Mouse (Mus musculus) lung, postnatal 0 days (tissue): ENCODE data around the gene Derl2. TPM values are rescaled to one million over a fixed set of nuclear protein-coding genes. Genes with fewer than 3 reads are reported as not detected.

Source experiments
- ATAC-seq: fragments of 200-750 bp; cut with Nextera tagmentation; 2 replicates; pipeline ENCODE4 v1.8.0; 2017; ENCODE audit warnings: moderate library complexity
- DNase-seq: peaks from one replicate; pipeline ENCODE4 v3.0.0-alpha.2; 2016; ENCODE audit warnings: low spot score
- H3K27ac ChIP-seq: fragments of 300-500 bp; sonication (generic); 2 replicates; pipeline ENCODE4 v1.5.1; 2014; ENCODE audit warnings: antibody characterized with exemption, mild to moderate bottlenecking, low read length, mixed read lengths
- H3K27me3 ChIP-seq: fragments of 300-500 bp; sonication (generic); replicated peaks from 2 replicates; pipeline ENCODE4 v1.6.1; 2014; ENCODE audit warnings: low read length, mixed read lengths; ENCODE audit not compliant: insufficient read depth
- H3K36me3 ChIP-seq: fragments of 300-500 bp; sonication (generic); 2 replicates; pipeline ENCODE4 v1.6.1; 2014; ENCODE audit warnings: low read length, mixed read lengths; ENCODE audit not compliant: insufficient read depth
- H3K4me1 ChIP-seq: fragments of 300-500 bp; sonication (generic); 2 replicates; pipeline ENCODE4 v1.6.1; 2014; ENCODE audit warnings: antibody characterized with exemption, low read depth, low read length, mixed read lengths; ENCODE audit not compliant: insufficient read depth
- H3K4me2 ChIP-seq: fragments of 300-500 bp; sonication (generic); replicated peaks from 2 replicates; pipeline ENCODE4 v1.6.1; 2014; ENCODE audit warnings: low read depth, mild to moderate bottlenecking, low read length, moderate library complexity, mixed read lengths
- H3K4me3 ChIP-seq: fragments of 300-500 bp; sonication (generic); 2 replicates; pipeline ENCODE4 v1.5.1; 2014; ENCODE audit warnings: low read depth, low read length
- H3K9ac ChIP-seq: fragments of 300-500 bp; sonication (generic); replicated peaks from 2 replicates; pipeline ENCODE4 v1.6.1; 2014; ENCODE audit warnings: low read depth, mild to moderate bottlenecking
- H3K9me3 ChIP-seq: fragments of 300-500 bp; sonication (generic); 2 replicates; pipeline ENCODE4 v1.6.1; 2016; ENCODE audit warnings: low read length, mixed read lengths
- CTCF ChIP-seq: IDR thresholded peaks from 2 replicates; pipeline ENCODE4 v1.5.1; 2016; ENCODE audit warnings: antibody characterized with exemption, mild to moderate bottlenecking
- EP300 ChIP-seq: IDR thresholded peaks from 2 replicates; pipeline ENCODE4 v1.6.1; 2016; ENCODE audit warnings: antibody characterized with exemption, mild to moderate bottlenecking, control low read depth
- WGBS: fragments of 180-500 bp; shearing (Covaris S2); extraction: QIAGEN DNeasy Blood & Tissue Kit; methylation state at CpG from one replicate; pipeline ENCODE4 v1.1.7; 2014; 5-methylcytosine and 5-hydroxymethylcytosine counted together
- polyA plus RNA-seq: library from polyadenylated mRNA; unstranded; fragments of >200 nt; fragmentation: Nextera tagmentation; extraction: Ambion mirVana; gene quantifications from 2 replicates; pipeline ENCODE4 v1.2.1, GENCODE M21; 2015

Derl2 gene
- 63.4 and 70.7 TPM in 2 replicates for polyA plus RNA-seq

DNA sequence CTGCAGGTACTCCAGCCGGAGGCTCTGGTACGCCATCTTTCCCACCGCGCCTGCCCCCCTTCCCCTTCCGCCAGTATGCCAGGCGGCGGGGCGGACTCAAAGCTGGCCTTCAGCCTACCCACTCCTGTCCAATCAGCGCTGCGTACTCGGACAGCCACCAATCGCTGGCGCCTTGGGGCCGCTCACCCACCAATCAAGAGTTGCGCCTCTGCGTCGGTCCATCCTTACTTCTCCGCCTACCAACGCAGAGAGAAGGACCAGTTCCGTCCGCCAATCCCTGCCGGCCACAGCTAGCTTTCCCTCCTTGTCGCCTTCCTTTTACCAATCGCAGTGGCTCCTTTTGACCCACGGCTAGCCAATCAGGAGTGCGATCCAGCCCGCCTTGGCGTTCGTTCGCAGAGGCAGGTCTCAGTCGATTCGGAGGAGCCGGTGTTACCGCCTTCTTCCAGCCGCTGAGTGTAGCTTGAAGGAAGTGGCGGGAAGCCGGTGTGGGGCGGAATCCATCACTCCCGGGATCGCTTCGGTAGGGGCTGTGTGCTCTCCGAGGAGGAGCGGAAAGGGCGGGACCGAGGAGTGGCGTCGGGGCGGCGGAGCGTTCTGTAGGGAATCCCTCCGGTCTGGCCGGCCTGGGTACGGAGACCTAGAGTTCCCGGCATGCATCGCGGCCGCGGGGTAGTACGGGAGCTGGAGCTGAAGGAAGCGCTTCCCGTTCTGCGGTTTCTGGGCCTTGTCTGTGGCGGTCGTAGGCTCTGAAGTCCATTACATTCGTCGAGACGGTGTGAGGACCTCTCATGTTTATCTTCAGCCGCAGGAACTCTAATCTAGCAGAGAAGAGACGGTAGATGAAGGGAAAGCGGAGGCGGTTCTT lies at the start of gene Derl2, which contains the start of gene Mis12:
Gene Derl2 (minus strand): TSS at position 641 of the 868 bp plus-strand sequence.
Gene Mis12 (plus strand): TSS at position 411 of the 868 bp plus-strand sequence.
- Histone ChIP-seq H3K36me3 (no peaks in the 10 kb centered on the region), H3K9me3 (no peaks in the 10 kb centered on the region), H3K9ac (peak within 1 kb of the TSS; percentile 71), H3K27ac (peak within 1 kb of the TSS; percentile 79), H3K4me1 (0 out of 2 replicates have a peak, but pooled peaks cover 6% of the 10 kb centered on the region), H3K4me2 (peak within 1 kb of the TSS; percentile 68), H3K27me3 (no peaks in the 10 kb centered on the region), H3K4me3 (peak within 1 kb of the TSS; percentile 72)
- DNase-seq (peak; percentile 100), ATAC-seq (peak; percentile 99)
- TF ChIP-seq EP300 (peak; percentile 77; the same call in 1 of the 2 replicates), CTCF (no peak)
- WGBS = under 1% methylated on average over 71 of the region's 71 CpGs

DNA sequence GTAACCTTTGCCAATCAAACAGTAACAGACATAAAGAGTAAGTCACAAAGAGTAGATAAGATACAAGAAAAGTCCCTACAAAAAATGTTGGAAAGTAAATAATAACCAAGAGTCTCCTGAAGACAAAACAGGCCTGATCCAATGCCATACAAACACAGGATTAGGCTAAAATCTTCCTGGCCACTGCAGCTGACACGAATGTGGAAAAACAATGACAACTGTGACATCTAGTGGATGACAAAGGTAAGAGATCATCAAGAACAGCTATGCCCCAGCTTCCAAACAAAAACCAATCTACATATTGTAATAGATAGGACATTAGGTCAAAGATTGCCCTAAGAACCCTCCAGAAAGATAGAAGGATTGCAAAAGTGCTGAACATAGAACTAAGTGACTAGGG lies 32.9 kb upstream of the Derl2 start:
- peak; percentile 79 for TF ChIP-seq CTCF
- TF ChIP-seq EP300 = no peak
- no peak overlapping the region for H3K27ac ChIP-seq
- H3K4me2 ChIP-seq = no peak overlapping the region
- peak; percentile 64 for DNase-seq
- no peaks in the 10 kb centered on the region for H3K27me3 ChIP-seq
- WGBS = 0% methylated on average over 1 of the region's 1 CpGs
- no peak overlapping the region for H3K9ac ChIP-seq
- H3K4me1 ChIP-seq = no peaks in the 10 kb centered on the region
- no peak overlapping the region for H3K4me3 ChIP-seq
- 0 out of 2 replicates have a peak, but pooled peaks have one; percentile 35 for ATAC-seq
- H3K9me3 ChIP-seq = no peaks in the 10 kb centered on the region
- H3K36me3 ChIP-seq = no peaks in the 10 kb centered on the region

DNA sequence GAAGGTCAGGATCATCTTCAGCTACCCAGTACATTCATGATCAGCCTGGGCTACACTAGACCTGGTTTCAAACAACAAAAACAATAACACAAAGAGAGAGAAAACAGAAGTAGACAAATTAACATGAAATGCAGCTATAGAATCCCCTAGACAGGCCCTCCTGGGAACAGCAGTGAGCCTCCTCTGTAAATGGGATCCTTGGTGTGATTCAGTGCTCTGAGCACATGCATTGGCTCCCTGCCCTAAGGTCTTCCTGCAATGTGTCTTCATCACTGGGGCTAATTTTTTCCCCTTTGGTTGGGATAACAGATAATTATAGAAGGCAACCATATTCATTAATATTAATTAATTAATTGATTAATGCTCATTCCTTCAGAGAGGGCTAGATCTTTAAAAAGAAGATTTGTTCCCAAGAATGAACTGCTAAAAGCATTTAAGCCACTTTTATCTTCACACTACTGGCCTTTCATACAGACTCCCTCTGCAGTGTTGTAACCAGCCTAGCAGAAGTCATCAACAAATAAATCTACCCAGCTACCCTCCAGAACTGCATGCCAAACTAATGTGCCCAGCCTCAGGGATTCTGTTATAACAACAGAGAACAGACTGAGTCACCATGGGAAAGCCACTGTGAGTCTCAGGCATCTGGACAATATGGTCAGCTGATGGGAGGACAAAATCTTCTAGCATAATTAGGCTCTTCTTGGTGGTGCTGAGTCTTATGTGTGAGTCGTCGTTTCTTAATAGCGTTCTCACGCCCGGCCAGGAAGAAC lies 20.1 kb upstream of the Derl2 start:
- H3K9ac ChIP-seq = no peak overlapping the region
- 93% methylated on average over 5 of the region's 5 CpGs for WGBS
- no peaks in the 10 kb centered on the region for H3K27me3 ChIP-seq
- no peak for TF ChIP-seq CTCF
- H3K4me1 ChIP-seq = no peaks in the 10 kb centered on the region
- no peaks in the 10 kb centered on the region for H3K36me3 ChIP-seq
- H3K4me2 ChIP-seq = no peak overlapping the region
- H3K27ac ChIP-seq = no peak overlapping the region
- no peak for ATAC-seq
- no peak overlapping the region for H3K4me3 ChIP-seq
- no peak for DNase-seq
- H3K9me3 ChIP-seq = no peaks in the 10 kb centered on the region

DNA sequence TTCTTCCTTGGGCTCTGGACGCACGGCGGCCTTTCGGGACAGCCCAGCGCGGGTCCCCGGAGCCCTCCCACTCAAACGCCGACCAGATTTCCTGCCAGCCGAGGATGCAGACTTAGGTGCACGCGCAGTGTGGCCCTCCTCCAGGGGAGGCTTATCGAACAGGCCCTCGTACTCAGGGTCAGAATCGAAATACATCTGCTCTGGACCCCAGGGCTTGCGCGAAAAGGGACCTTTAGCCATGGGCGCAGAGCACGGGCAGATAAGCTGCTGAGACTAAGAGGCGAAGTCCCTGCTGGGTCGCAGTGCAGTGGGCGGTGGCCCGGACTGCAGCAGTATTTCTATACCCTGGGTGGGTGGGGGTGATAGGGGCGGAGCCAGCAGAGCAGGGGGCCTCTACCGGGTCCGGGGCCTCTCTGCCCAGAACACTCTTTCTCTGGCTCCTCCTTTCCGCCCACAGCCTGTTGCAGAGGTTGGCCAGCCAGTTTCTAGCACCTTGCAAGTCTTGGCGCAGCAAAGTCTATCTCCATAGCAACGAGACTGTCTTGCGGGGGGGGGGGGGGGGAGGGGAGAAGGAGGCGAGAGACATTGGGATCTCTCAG lies 13.6 kb upstream of the Derl2 start, which contains the start of gene 6330403K07Rik:
Gene 6330403K07Rik (minus strand): TSS at position 351 of the 599 bp plus-strand sequence.
- ATAC-seq = peak; percentile 94
- H3K4me2 ChIP-seq = peak within 1 kb of the TSS; percentile 69
- TF ChIP-seq CTCF (no peak), EP300 (no peak)
- peak; percentile 71 for DNase-seq
- peak within 1 kb of the TSS; percentile 38 for H3K4me3 ChIP-seq
- no peaks in the 10 kb centered on the region for H3K27me3 ChIP-seq
- no peaks in the 10 kb centered on the region for H3K36me3 ChIP-seq
- 2% methylated on average over 26 of the region's 31 CpGs for WGBS
- H3K4me1 ChIP-seq = no peaks in the 10 kb centered on the region
- no peaks in the 10 kb centered on the region for H3K9me3 ChIP-seq
- no peak within 1 kb of the TSS for H3K27ac ChIP-seq
- H3K9ac ChIP-seq = 0 out of 2 replicates have a peak within 1 kb of the TSS, but pooled peaks have one; percentile 6

DNA sequence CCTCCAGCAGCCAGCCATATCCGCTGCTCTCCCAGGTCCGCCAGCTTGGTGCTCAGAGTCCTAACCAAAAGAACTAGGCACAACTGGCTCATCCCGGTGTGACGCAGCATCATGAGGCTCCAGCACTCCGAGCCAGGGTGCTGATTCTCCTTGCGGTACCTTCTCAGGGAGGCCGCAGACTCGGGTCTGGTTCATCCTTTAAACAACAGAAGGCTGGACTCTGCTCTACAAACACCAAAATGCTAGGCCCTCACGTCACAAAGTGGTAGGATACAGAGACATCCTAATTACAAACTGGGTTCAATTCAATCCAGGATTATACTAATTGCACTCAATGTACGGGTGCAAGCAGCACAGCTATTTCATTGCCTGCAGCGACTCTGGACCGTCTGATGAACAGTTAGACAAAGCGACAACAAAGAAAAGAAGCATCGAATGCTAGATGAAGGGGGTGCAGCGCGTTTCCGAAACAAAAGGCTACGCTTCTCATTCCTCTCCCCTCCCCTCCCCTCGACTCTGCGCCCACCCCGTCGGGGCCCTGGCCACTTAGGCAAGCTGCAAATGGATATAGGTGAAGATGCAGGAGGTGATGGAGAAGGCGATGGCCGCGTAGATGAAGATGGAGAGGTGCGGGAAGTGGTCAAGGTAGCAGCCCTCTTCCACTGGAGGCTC lies 13.0 kb upstream of the Derl2 start:
- peak overlapping the region; percentile 69 for H3K4me2 ChIP-seq
- no peaks in the 10 kb centered on the region for H3K27me3 ChIP-seq
- no peaks in the 10 kb centered on the region for H3K9me3 ChIP-seq
- H3K4me3 ChIP-seq = peak overlapping the region; percentile 38
- H3K9ac ChIP-seq = no peak overlapping the region
- H3K27ac ChIP-seq = no peak overlapping the region
- no peak for DNase-seq
- H3K36me3 ChIP-seq = peaks cover 3% of the 10 kb centered on the region; the same call in 1 of the 2 replicates
- ATAC-seq = no peak
- 10% methylated on average over 26 of the region's 26 CpGs for WGBS
- no peaks in the 10 kb centered on the region for H3K4me1 ChIP-seq
- TF ChIP-seq CTCF = no peak
- no peak for TF ChIP-seq EP300
